Mouse (Mus musculus): ENCODE measurements around the gene Cnpy1.

Gene Cnpy1

DNA sequence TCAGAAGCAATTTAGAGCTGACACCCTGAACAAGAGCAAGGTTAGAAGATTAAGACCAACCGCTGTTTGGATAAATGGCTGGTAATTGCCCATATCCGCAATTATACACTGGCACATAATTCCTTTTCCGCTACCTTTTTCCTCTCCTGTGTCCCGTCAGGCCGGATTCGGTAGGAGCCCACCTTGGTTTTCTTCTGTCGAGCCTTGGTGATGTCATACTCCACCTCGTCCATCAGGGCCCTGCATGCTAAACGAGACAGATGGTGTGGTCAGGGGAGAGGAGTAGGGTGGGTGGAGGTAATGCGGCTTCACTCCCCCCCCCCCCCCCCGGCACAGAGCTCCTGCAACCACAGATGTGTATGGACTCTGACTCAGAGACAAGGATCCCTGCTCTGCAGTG is at the start of gene Cnpy1:
Cnpy1 (minus strand) TSS at position 233 of the 400 bp plus-strand sequence.
- DNase-seq, result no peak

DNA sequence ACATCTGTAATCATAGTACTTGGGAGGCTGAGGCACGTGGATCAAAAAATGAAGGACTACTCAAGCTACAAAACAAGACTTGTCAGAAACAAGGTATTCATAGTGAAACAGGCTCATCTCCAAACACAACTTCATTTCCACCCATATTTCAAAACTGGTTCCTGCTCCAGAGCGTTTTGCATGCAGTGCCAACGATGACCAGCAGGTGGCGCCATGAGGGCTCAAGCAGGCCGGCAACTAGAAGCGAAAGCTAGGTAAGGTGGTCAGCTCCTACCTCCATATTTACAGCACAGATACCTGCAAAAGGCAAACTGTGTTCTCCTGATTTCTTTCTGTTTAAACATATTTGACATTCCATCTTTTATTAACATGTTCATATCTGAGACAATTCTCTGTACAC is 48.4 kb upstream of the Cnpy1 start:
- peak; percentile 88 for DNase-seq

- DNase-seq, result peak; percentile 20
Observed at GRCm38 (mm10) chr5:28292281-28292680, 46.7 kb upstream of the Cnpy1 start.

GRCm38 (mm10) chr5:28291118-28291850 is 45.7 kb upstream of the Cnpy1 start:
- no peak for DNase-seq

DNA sequence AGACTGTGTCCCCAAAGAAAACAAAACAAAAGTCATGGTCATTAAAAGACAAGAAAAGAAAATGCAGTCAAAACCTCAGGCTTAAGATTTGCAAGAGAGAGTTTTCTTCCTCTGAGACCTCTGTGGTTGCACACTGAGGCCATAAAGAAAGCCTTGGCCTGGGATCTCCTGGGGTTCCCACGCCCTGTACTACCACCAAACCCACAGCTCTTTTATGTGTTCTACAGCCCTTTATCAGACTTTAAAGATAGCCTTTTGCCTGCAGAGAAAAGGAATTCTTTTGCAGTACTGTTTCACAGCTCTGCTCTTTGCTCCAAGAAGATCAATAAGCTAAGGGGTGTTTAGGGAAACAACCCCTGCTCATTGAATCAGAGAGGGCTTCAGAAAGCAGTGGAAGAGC is 45.0 kb upstream of the Cnpy1 start:
- no peak for DNase-seq

DNA sequence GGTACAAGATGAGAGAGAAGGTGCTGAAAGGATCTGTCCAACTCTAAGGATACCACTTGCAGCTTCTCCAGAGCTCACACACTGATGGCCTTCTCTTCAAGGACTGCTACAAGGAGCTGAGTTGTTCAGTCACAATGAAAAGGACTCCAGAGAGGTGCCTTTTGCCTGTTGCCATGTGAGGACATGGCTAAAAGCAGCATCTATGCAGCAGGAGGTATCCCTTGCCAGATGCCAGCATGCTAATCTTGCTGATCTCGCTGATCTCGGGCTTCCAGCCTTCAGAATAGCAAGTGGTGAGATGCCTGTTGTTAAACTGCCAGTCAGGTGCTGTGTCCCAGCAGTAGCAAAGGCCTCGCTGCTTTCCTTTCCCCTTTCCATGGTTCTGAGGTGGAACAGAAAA is 43.5 kb upstream of the Cnpy1 start:
- DNase-seq, result no peak

DNA sequence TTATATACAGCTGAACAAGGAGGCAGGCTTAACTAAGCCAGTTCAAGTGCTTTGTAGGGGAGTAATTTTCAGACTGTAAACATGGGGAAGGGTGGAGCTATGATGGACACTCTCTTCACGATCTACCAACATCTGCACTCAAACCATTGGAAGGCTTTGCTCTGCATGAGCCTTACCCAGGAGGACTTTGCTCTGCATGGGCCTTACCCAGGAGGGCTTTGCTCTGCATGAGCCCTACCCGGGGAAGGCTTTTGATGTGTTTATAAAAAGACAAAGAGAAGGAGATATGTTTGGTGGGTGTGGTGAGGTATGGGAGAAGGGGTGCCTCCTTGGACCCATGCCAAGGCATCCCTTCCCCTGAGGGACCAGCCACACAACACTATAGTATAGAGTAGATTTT is 31.7 kb upstream of the Cnpy1 start:
- DNase-seq, result no peak

DNA sequence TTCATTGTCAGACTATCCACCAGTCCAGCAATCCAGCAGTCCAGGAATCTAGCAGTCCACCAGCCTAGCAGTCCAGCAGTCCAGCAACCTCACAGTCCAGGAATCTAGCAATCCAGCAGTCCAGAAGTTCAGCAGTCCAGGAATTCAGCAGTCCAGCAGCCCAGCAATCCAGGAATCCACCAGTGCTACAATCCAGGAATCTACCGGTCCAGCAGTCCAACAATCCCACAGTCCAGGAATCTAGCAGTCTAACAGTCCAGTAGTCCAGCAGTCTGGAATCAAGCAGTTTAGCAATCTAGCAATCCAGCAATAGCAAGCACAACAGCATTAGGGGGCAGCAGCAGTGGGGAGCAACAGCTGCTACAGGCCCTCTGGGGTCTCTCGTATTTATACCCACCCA is 27.2 kb upstream of the Cnpy1 start:
- DNase-seq, result no peak

GRCm38 (mm10) chr5:28269469-28269991 is 23.9 kb upstream of the Cnpy1 start:
- peak; percentile 48 for DNase-seq

DNA sequence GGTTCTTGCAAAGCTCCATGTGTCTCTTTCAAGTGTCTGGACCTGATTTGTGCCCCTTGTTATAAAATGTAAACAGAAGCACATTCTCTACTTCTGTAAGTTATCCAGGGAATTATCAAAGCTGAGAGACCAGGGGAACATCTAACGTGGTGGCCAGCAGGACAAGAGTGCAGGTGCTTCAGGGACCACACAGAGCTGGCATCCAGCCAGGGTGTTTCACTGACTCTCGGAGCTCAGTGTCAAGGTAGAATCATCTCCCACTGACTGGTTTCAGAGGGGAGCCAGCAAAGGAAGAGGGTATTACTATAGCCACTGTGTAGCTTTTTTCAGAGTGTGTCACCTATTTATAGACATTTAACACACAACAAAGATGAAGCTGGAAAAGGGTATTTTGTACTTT is 22.0 kb upstream of the Cnpy1 start:
- no peak for DNase-seq

DNA sequence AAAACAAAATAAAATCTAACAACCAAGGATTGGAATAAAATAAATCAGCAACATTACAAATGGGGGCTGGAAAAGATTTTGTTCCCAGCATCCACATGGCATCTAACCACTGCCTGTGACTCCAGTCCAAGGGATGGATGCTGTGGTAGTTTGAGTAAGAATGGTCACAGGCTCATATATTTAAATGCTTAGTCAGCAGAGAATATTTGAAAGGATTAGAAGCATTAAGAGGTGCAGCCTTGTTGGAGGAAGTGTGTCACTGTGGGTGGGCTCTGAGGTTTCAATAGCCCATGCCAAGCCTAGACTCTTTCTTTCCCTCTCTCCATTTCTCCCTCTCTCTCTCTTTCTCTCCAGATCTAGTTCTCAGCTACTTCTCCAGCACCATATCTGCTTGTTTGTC is 20.0 kb upstream of the Cnpy1 start:
- no peak for DNase-seq

- DNase-seq, result no peak
Observed at GRCm38 (mm10) chr5:28263852-28264251, 18.2 kb upstream of the Cnpy1 start.

- no peak for DNase-seq
Observed at GRCm38 (mm10) chr5:28262070-28262469, 16.5 kb upstream of the Cnpy1 start.

DNA sequence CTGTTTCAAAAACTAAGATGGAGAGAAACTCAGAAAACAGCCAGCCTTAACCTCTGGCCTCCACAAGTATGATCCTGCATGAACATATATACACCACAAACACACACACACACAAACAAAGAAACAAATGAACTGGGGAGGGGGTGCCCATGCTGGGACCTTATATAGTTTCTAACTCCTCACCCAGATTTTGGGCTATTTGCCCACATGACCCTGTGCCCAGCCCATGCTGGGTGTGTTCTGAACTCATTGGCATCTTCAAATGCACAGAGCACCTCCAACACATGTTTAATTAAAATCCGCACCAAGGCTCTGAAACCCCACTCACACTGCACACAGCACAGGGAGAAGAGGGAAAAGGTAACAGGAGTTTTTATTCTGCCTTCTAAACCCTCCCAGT is 14.3 kb upstream of the Cnpy1 start:
- DNase-seq, result no peak

DNA sequence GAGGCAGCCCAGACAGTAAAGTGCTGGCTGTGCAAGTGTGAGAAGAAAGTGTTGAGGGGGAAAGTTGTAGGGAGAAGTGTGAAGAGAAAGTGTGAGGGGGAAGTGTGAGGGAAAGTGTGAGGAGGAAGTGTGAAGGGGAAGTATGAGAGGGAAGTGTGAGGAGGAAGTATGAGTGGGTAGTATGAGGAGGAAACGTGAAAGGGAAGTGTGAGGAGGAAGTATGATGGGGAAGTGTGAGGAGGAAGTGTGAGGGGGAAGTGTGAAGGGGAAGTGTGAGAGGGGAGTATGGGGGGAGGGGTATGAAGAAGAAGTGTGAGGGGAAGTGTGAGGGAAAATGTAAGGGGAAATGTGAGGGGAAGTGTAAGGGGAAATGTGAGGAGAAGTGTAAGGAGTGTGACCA is 13.8 kb upstream of the Cnpy1 start:
- DNase-seq, result no peak

DNA sequence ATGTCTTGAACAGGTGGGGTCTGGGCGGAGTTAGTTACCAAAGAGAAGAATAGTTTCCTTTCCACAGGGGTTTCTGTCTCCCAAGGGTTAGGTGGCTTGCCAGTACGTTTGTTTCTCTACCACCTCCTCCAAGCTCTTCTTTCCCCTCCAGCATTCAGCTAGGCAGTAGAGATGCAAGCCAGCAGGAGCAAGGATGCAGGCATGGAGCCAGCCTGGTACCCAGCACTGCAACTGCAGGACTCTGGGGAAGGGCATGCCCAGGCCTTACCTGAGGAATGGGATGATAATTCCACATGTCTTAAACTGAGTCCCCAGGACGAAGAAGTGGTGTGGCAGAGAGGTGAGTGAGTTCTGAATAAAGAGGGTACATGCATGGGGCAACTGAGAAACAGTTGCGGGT is 12.2 kb upstream of the Cnpy1 start:
- DNase-seq, result no peak

- no peak for DNase-seq
Observed at GRCm38 (mm10) chr5:28252999-28253398, 7.4 kb upstream of the Cnpy1 start.

- no peak for DNase-seq
Observed at GRCm38 (mm10) chr5:28252260-28252659, 6.7 kb upstream of the Cnpy1 start.

DNA sequence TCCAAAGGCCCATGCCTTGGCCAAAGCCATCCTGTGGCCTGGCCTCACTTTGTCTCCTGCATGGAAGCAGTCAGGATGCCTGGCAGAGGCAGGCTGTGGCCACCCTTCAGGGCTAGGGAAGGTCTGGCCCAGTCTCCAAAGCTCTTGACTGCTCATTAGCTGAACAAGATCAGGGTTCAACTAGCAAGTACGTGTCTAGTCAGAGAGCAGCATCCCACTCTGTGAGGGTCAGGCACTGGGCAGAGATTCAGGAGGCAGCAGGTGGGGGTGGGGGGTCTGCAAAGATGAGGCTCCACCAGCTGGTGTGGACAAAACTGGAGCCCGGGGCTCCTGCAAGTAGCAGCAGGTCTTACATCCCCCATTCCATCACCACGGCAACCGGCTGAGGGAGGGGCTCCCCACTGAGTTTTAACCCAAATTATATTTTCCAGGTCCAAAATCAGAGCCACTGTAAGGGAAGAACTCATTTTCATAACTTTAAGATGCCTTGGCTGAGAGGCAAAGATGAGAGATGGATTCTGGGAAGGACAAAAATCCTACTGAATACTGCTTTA is 5.7 kb upstream of the Cnpy1 start:
- DNase-seq, result no peak

GRCm38 (mm10) chr5:28250479-28250878 is 4.9 kb upstream of the Cnpy1 start:
- DNase-seq, result no peak

DNA sequence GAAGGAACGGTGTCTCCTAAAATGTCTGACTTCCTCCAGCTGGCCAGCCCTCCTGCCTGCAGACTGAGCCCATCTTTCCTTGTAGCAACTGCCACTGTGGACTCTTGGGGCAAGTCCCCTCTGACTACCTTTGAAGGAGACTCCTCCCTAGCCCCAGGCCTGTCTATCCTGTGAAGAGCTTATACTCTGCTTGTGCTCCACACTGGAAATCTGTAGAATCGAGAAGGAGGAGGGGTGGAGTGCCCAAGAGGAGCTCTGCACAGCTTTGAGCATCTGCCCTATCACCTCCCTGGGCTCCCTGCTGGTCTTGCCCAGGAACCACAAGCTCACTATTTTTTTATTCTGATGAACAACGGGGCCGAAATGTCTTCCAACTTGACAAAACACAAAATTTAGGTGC is 485 bp downstream of the Cnpy1 start:
- DNase-seq, result no peak

DNA sequence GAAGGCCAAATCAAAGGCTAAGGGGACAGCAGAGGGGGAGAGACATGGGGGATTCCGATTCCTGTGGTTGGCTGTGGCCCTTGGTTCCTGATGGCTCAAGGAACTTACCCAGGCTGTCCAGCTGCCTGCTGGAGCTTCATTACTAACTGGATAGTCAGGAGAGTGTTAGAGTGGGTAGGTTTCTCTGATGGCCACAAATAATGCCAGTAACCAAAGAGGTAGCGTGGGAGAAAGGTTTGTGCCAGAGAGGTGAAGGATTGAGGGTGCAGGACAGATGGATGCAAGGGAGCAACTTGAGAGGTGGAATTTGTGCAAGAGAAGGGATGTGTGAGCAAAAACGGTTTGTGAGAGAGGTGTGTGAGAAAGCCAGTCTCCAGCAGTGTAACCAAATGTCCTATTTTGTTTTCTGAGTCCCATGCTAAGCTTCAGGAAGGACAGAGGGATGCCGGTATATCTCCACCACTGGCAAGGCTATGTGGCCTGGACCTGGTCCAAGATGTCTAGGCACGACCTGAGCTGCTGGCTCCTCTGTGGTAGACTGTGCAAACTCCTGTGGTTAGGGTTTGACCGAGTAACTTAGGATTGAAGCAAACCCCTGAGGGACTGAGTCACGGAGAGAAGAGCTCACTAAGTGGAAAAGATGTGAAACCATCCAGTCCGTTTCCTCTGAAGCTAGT is 2.0 kb downstream of the Cnpy1 start:
- no peak for DNase-seq

DNA sequence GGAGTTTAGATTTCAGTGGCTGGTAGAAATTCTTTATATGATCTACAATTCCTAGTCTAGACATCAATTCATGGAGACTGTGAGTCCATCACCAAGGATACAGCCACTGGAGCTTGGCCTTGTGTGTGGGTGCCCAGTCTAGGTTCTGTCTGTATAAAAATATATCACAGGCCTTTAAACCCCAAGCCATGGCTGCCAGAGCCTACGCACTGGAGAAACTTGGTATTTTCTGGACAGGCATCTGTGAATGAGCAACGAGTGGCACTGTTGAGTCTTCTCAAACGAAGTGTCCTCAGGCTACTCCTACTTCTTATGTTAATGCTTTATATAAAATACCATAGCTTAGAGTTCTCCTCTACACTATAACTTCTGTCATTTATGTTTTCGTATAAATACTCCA is 4.2 kb downstream of the Cnpy1 start:
- DNase-seq, result no peak

GRCm38 (mm10) chr5:28239829-28240228 is 5.8 kb downstream of the Cnpy1 start:
- DNase-seq, result no peak
